10 mouse cellular contexts compared by ENCODE assay signal in the genomic region with DNA sequence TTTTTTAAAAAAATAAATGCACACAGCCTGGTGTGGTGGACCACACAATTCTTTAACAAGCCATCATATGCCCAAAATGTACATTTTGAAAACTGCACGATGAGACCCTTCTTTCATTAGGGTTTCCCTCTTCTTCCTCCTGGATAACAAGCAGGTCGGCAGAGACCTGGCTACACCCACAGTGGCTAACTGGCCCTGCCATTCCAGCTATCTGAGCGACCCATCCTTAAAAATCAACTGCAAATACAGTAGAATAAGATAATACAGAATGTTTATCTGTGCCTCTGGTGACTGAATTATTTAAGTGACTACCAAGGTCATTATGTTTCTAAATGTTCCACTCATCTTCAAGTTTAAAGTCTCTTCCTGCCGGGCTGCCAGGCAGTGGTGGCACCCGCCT. TPM values are rescaled to one million over a fixed set of nuclear protein-coding genes. Genes with fewer than 3 reads are reported as not detected.
DNase-seq lines count a peak whose midpoint lies in the region; ATAC-seq lines count a peak whose summit lies in the region.
"Had no signal": no experiment of that assay in that cellular context is flagged by ENCODE, and none has a peak within 500 bp of the region (broad histone marks: within the 10 kb centered on the region; RNA-seq: fewer than 3 reads in every experiment).

No protein-coding gene starts in this region.

- H3K36me3 ChIP-seq in kidney, embryonic 15.5 days, result no peaks in the 10 kb centered on the region
- peaks cover 4% of the 10 kb centered on the region; the same call in 1 of the 2 replicates for H3K36me3 ChIP-seq in embryonic facial prominence, embryonic 13.5 days
- no peaks in the 10 kb centered on the region for H3K36me3 ChIP-seq in intestine, embryonic 16.5 days (ENCODE audit: control insufficient read depth, insufficient read depth, low read length)
- H3K36me3 ChIP-seq in midbrain, embryonic 16.5 days (ENCODE audit: control insufficient read depth, insufficient read depth, low read length), result no peaks in the 10 kb centered on the region

- DNase-seq in kidney, postnatal 36 days, result no peak
- no peak for DNase-seq in left cerebral cortex, adult 18-20 months (ENCODE audit: low spot score in 2 of 2)
- no peak for DNase-seq in adrenal gland, postnatal 25 days
- DNase-seq in natural killer cell, adult 2 months (ENCODE audit: low spot score in 2 of 2), result no peak
- DNase-seq: cerebellum, adult 2 months; kidney, adult 11 months had no signal

- H3K9me3 ChIP-seq in kidney, embryonic 15.5 days (replicated peaks), result no peaks in the 10 kb centered on the region
- no peaks in the 10 kb centered on the region for H3K9me3 ChIP-seq in embryonic facial prominence, embryonic 13.5 days
- no peaks in the 10 kb centered on the region for H3K9me3 ChIP-seq in intestine, embryonic 16.5 days (ENCODE audit: control insufficient read depth, low read length)
- H3K9me3 ChIP-seq in midbrain, embryonic 16.5 days (replicated peaks; ENCODE audit: control insufficient read depth, low read length, poor library complexity, severe bottlenecking), result no peaks in the 10 kb centered on the region

- ATAC-seq in kidney, embryonic 15.5 days (replicated peaks; ENCODE audit: low FRiP score), result no peak
- ATAC-seq in embryonic facial prominence, embryonic 13.5 days (ENCODE audit: insufficient number of reproducible peaks, insufficient read depth, low FRiP score, low TSS enrichment, low read depth), result no peak
- ATAC-seq in intestine, embryonic 16.5 days, result no peak
- no peak for ATAC-seq in midbrain, embryonic 16.5 days

- no peaks in the 10 kb centered on the region for H3K27me3 ChIP-seq in kidney, embryonic 15.5 days
- peaks cover 5% of the 10 kb centered on the region; the same call in 1 of the 2 replicates for H3K27me3 ChIP-seq in embryonic facial prominence, embryonic 13.5 days
- 0 out of 2 replicates have a peak, but pooled peaks cover 6% of the 10 kb centered on the region for H3K27me3 ChIP-seq in intestine, embryonic 16.5 days (replicated peaks; ENCODE audit: control insufficient read depth, insufficient read depth, low read length)
- H3K27me3 ChIP-seq in midbrain, embryonic 16.5 days (ENCODE audit: control insufficient read depth, insufficient read depth, low read depth, low read length), result no peaks in the 10 kb centered on the region

- H3K4me3 ChIP-seq in kidney, embryonic 15.5 days (replicated peaks), result peak overlapping the region; percentile 93
- peak overlapping the region; percentile 86 for H3K4me3 ChIP-seq in embryonic facial prominence, embryonic 13.5 days
- H3K4me3 ChIP-seq in intestine, embryonic 16.5 days (ENCODE audit: low read length), result no peak overlapping the region
- H3K4me3 ChIP-seq in midbrain, embryonic 16.5 days (ENCODE audit: low read depth, low read length), result peak overlapping the region; percentile 94

- peak overlapping the region; percentile 84 for H3K4me2 ChIP-seq in kidney, embryonic 15.5 days
- H3K4me2 ChIP-seq in embryonic facial prominence, embryonic 13.5 days, result peak overlapping the region; percentile 73
- peak overlapping the region; percentile 64; the same call in 1 of the 2 replicates for H3K4me2 ChIP-seq in intestine, embryonic 16.5 days (ENCODE audit: low read depth, low read length)
- H3K4me2 ChIP-seq in midbrain, embryonic 16.5 days (ENCODE audit: low read length), result peak overlapping the region; percentile 59

- 49% methylated on average over 5 of the region's 5 CpGs for WGBS in kidney, embryonic 15.5 days
- WGBS in embryonic facial prominence, embryonic 13.5 days, result 52% methylated on average over 5 of the region's 5 CpGs
- 52% methylated on average over 5 of the region's 5 CpGs for WGBS in intestine, embryonic 16.5 days
- 42% methylated on average over 5 of the region's 5 CpGs for WGBS in midbrain, embryonic 16.5 days

- H3K4me1 ChIP-seq in kidney, embryonic 15.5 days, result peaks cover 39% of the 10 kb centered on the region
- H3K4me1 ChIP-seq in embryonic facial prominence, embryonic 13.5 days, result peaks cover 29% of the 10 kb centered on the region
- no peaks in the 10 kb centered on the region for H3K4me1 ChIP-seq in intestine, embryonic 16.5 days (ENCODE audit: control insufficient read depth, insufficient read depth, low read length)
- H3K4me1 ChIP-seq in midbrain, embryonic 16.5 days (ENCODE audit: control insufficient read depth, insufficient read depth, low read length), result peaks cover 15% of the 10 kb centered on the region

- no peak overlapping the region for H3K27ac ChIP-seq in kidney, embryonic 15.5 days
- peak overlapping the region; percentile 93; the same call in 1 of the 2 replicates for H3K27ac ChIP-seq in embryonic facial prominence, embryonic 13.5 days
- H3K27ac ChIP-seq in intestine, embryonic 16.5 days (ENCODE audit: low read length), result no peak overlapping the region
- H3K27ac ChIP-seq in midbrain, embryonic 16.5 days (ENCODE audit: low read length), result no peak overlapping the region

- peak overlapping the region; percentile 78; the same call in 1 of the 2 replicates for H3K9ac ChIP-seq in kidney, embryonic 15.5 days
- peak overlapping the region; percentile 87; the same call in 1 of the 2 replicates for H3K9ac ChIP-seq in embryonic facial prominence, embryonic 13.5 days
- H3K9ac ChIP-seq in intestine, embryonic 16.5 days (ENCODE audit: low read depth, low read length), result no peak overlapping the region
- peak overlapping the region; percentile 86 for H3K9ac ChIP-seq in midbrain, embryonic 16.5 days (ENCODE audit: low read depth, low read length)

RNA-seq across cellular contexts. Expression of a gene that starts 2.4 kb away (rescaled TPM):
- polyA plus RNA-seq in kidney, embryonic 15.5 days (2015; fragmentation: Nextera tagmentation; extraction: Ambion mirVana), result 82.7 and 87.5 TPM in 2 replicates
- polyA plus RNA-seq in embryonic facial prominence, embryonic 13.5 days (2015; fragmentation: Nextera tagmentation; extraction: Ambion mirVana), result 80.7 and 87.8 TPM in 2 replicates
- 30.8 and 36.8 TPM in 2 replicates for polyA plus RNA-seq in intestine, embryonic 16.5 days (2015; fragmentation: Nextera tagmentation; extraction: Ambion mirVana)
- 48.9 and 52.3 TPM in 2 replicates for polyA plus RNA-seq in midbrain, embryonic 16.5 days (2015; fragmentation: Nextera tagmentation; extraction: Ambion mirVana)
- 10 to 100 TPM; 29.2 to 39.2 TPM for total RNA-seq in left cerebral cortex, adult 18-20 months (2021)
- 47.5 and 53.1 TPM in 2 replicates for total RNA-seq in adrenal gland, postnatal 25 days (2021)

RNA-seq across cellular contexts. Expression of a gene that starts 25.4 kb away (rescaled TPM):
- polyA plus RNA-seq in kidney, embryonic 15.5 days (2015; fragmentation: Nextera tagmentation; extraction: Ambion mirVana), result 98.1 and 106 TPM in 2 replicates
- polyA plus RNA-seq in embryonic facial prominence, embryonic 13.5 days (2015; fragmentation: Nextera tagmentation; extraction: Ambion mirVana), result 81.2 and 82.1 TPM in 2 replicates
- polyA plus RNA-seq in intestine, embryonic 16.5 days (2015; fragmentation: Nextera tagmentation; extraction: Ambion mirVana), result 132 and 133 TPM in 2 replicates
- 81.2 and 84.4 TPM in 2 replicates for polyA plus RNA-seq in midbrain, embryonic 16.5 days (2015; fragmentation: Nextera tagmentation; extraction: Ambion mirVana)
- 10 to 100 TPM; 46.0 to 51.6 TPM for total RNA-seq in left cerebral cortex, adult 18-20 months (2021)
- total RNA-seq in adrenal gland, postnatal 25 days (2021), result 151 and 164 TPM in 2 replicates
